Comparison of ENCODE assay signal across 24 mouse cellular contexts in the genomic region with DNA sequence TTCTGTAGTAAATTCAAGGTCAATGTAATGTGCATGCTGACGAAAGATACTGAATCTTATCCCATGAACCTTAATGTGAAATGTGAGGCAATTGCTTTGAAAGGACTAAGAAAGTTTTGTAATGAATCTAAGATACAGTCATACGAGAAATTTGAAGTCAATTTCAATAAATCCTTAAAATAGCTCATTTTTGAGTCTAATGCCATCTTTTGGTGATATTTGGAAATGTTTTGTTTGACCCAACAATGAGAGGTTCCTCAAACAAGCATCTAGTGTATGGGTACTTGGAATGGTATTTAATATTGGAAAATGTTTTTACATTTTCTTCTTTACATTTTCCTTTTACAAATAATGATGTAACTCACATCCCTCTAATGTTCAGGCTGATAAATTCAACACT.
"Had no signal": no experiment of that assay in that cellular context is flagged by ENCODE, and none has a peak within 500 bp of the region (broad histone marks: within the 10 kb centered on the region; RNA-seq: fewer than 3 reads in every experiment).

No protein-coding gene starts in this region.

- H3K9me3 ChIP-seq: embryonic facial prominence, embryonic 10.5 days; embryonic facial prominence, embryonic 12.5 days; embryonic facial prominence, embryonic 13.5 days; embryonic facial prominence, embryonic 15.5 days; forebrain, embryonic 10.5 days; forebrain, embryonic 12.5 days; forebrain, embryonic 13.5 days; forebrain, embryonic 15.5 days; heart, embryonic 10.5 days had no signal

- H3K36me3 ChIP-seq: embryonic facial prominence, embryonic 10.5 days; embryonic facial prominence, embryonic 12.5 days; embryonic facial prominence, embryonic 13.5 days; embryonic facial prominence, embryonic 15.5 days; forebrain, embryonic 10.5 days; forebrain, embryonic 12.5 days; forebrain, embryonic 15.5 days; heart, embryonic 10.5 days had no signal

- H3K27me3 ChIP-seq: embryonic facial prominence, embryonic 12.5 days; embryonic facial prominence, embryonic 13.5 days; embryonic facial prominence, embryonic 15.5 days; forebrain, embryonic 12.5 days; forebrain, embryonic 13.5 days; forebrain, embryonic 15.5 days had no signal

- DNase-seq: cerebellum, adult 9-11 months; cerebellum, postnatal 10 days; cerebellum, postnatal 14 days; cerebellum, postnatal 36 days; embryo, embryonic 11 days; forebrain, postnatal 0 days; gastrocnemius, adult 2 months; gastrocnemius, postnatal 10 days; gastrocnemius, postnatal 14 days; gastrocnemius, postnatal 25 days; gastrocnemius, postnatal 36 days; heart, adult 11 months; heart, adult 18-20 months; heart, adult 2 months had no signal

- H3K27ac ChIP-seq: embryonic facial prominence, embryonic 10.5 days; embryonic facial prominence, embryonic 12.5 days; embryonic facial prominence, embryonic 13.5 days; embryonic facial prominence, embryonic 15.5 days; forebrain, embryonic 10.5 days; forebrain, embryonic 12.5 days; forebrain, embryonic 13.5 days; forebrain, embryonic 15.5 days; gastrocnemius, adult 2 months; heart, adult 2 months; heart, embryonic 10.5 days had no signal

- H3K9ac ChIP-seq: embryonic facial prominence, embryonic 12.5 days; embryonic facial prominence, embryonic 13.5 days; embryonic facial prominence, embryonic 15.5 days; forebrain, embryonic 12.5 days; forebrain, embryonic 13.5 days; forebrain, embryonic 15.5 days; forebrain, postnatal 0 days had no signal

- H3K4me1 ChIP-seq: embryonic facial prominence, embryonic 10.5 days; embryonic facial prominence, embryonic 12.5 days; embryonic facial prominence, embryonic 13.5 days; embryonic facial prominence, embryonic 15.5 days; forebrain, embryonic 10.5 days; forebrain, embryonic 12.5 days; forebrain, embryonic 13.5 days; forebrain, embryonic 15.5 days; heart, embryonic 10.5 days had no signal

- H3K4me3 ChIP-seq: embryonic facial prominence, embryonic 10.5 days; embryonic facial prominence, embryonic 12.5 days; embryonic facial prominence, embryonic 13.5 days; embryonic facial prominence, embryonic 15.5 days; erythroblast, embryonic 14.5 days; forebrain, embryonic 10.5 days; forebrain, embryonic 12.5 days; forebrain, embryonic 13.5 days; forebrain, embryonic 15.5 days; gastrocnemius, adult 2 months; heart, adult 2 months; heart, embryonic 10.5 days had no signal
